Mouse (Mus musculus) bone marrow macrophage, adult 2 months (primary cell): ENCODE results near the gene Lbh.

ENCODE experiments used
- CTCF ChIP-seq: IDR thresholded peaks from 2 replicates; pipeline ENCODE4 v1.5.1; 2012; ENCODE audit warnings: low read depth, mild to moderate bottlenecking, low read length, moderate library complexity
- POLR2A ChIP-seq: IDR thresholded peaks from 2 replicates; pipeline ENCODE4 v1.6.1; 2012; ENCODE audit warnings: mild to moderate bottlenecking, low read depth, low read length, borderline replicate concordance

DNA sequence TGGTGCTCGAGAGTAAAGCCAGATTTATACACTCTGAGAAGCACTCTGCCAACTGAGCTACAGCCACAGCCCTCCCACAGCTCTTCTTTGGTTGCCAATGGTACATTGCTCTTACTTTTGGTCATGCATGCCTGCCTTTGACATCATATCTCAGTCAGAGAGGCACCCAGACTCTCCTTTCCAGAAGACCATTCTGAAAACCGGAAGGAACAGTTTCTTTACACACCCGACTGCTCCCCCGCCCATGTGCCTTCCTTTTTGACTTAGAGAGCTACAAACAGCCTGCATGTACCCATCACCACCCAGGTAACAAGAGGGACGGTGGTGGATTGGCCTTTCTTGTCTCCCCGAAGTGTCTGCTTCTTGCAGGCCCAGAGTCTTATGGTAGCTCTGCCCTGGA lies 7.0 kb downstream of the Lbh start:
- TF ChIP-seq POLR2A (no peak), CTCF (no peak)
